Mouse (Mus musculus) intestine, postnatal 0 days (tissue): ENCODE data around the gene Mob1a. TPM values are rescaled to one million over a fixed set of nuclear protein-coding genes. Genes with fewer than 3 reads are reported as not detected.
"Not testable (repeated sequence)": the region's sequence is repeated elsewhere in the genome, so short reads cannot be mapped to it uniquely, and the experiment has no call there.

Experiments used
- ATAC-seq: fragments of 200-750 bp; cut with Nextera tagmentation; 2 replicates; pipeline ENCODE4 v1.8.0; 2017; ENCODE audit warnings: mild to moderate bottlenecking, moderate TSS enrichment, moderate library complexity
- H3K27ac ChIP-seq: fragments of 300-500 bp; sonication (generic); 2 replicates; pipeline ENCODE4 v1.5.1; 2014; ENCODE audit warnings: mild to moderate bottlenecking, low read depth, low read length, moderate library complexity
- H3K27me3 ChIP-seq: fragments of 300-500 bp; sonication (generic); replicated peaks from 2 replicates; pipeline ENCODE4 v1.6.1; 2014; ENCODE audit warnings: low read length, mixed read lengths; ENCODE audit not compliant: control insufficient read depth, insufficient read depth
- H3K36me3 ChIP-seq: fragments of 300-500 bp; sonication (generic); 2 replicates; pipeline ENCODE4 v1.6.1; 2014; ENCODE audit warnings: mild to moderate bottlenecking, moderate library complexity; ENCODE audit not compliant: control insufficient read depth, insufficient read depth
- H3K4me1 ChIP-seq: fragments of 300-500 bp; sonication (generic); replicated peaks from 2 replicates; pipeline ENCODE4 v1.6.1; 2014; ENCODE audit warnings: antibody characterized with exemption, low read length, mixed read lengths; ENCODE audit not compliant: control insufficient read depth, insufficient read depth
- H3K4me2 ChIP-seq: fragments of 300-500 bp; sonication (generic); replicated peaks from 2 replicates; pipeline ENCODE4 v1.6.1; 2014; ENCODE audit warnings: low read depth, mild to moderate bottlenecking, moderate library complexity
- H3K4me3 ChIP-seq: fragments of 300-500 bp; sonication (generic); 2 replicates; pipeline ENCODE4 v1.5.1; 2014; ENCODE audit warnings: low read depth, low read length
- H3K9ac ChIP-seq: fragments of 300-500 bp; sonication (generic); 2 replicates; pipeline ENCODE4 v1.6.1; 2014; ENCODE audit warnings: mild to moderate bottlenecking, low read depth, low read length
- H3K9me3 ChIP-seq: fragments of 300-500 bp; sonication (generic); 2 replicates; pipeline ENCODE4 v1.6.1; 2016; ENCODE audit warnings: mixed run types; ENCODE audit not compliant: control insufficient read depth
- CTCF ChIP-seq: sonication (generic); IDR thresholded peaks from 2 replicates; pipeline ENCODE4 v1.5.1; 2016; ENCODE audit warnings: low read depth, mild to moderate bottlenecking, control low read depth, antibody characterized with exemption, moderate library complexity
- WGBS: fragments of 180-500 bp; shearing (Covaris S2); extraction: QIAGEN DNeasy Blood & Tissue Kit; methylation state at CpG from one replicate; pipeline ENCODE4 v1.1.7; 2014; 5-methylcytosine and 5-hydroxymethylcytosine counted together
- polyA plus RNA-seq: library from polyadenylated mRNA; unstranded; fragments of >200 nt; fragmentation: Nextera tagmentation; extraction: Ambion mirVana; gene quantifications from 2 replicates; pipeline ENCODE4 v1.2.1, GENCODE M21; 2015

The Mob1a gene
- polyA plus RNA-seq, 1 experiment from 2014 or later, result 29.7 TPM

- TF ChIP-seq CTCF, result peak; percentile 43
- WGBS, result 87% methylated on average over 3 of the region's 3 CpGs
- H3K27me3 ChIP-seq, result no peaks in the 10 kb centered on the region
- H3K27ac ChIP-seq, result no peak overlapping the region
- ATAC-seq, result no peak
- no peaks in the 10 kb centered on the region for H3K4me1 ChIP-seq
- no peak overlapping the region for H3K4me3 ChIP-seq
- no peak overlapping the region; the same call in 1 of the 2 replicates for H3K4me2 ChIP-seq
- no peaks in the 10 kb centered on the region for H3K9me3 ChIP-seq
- H3K9ac ChIP-seq, result no peak overlapping the region
- H3K36me3 ChIP-seq, result peaks cover 28% of the 10 kb centered on the region
These were observed 1.9 kb downstream of the Mob1a start for GRCm38 (mm10) chr6:83327591-83328190.

GRCm38 (mm10) chr6:83341387-83341786 is 15.6 kb downstream of the Mob1a start:
- H3K27ac ChIP-seq, result no peak overlapping the region
- no peaks in the 10 kb centered on the region for H3K9me3 ChIP-seq
- no peak overlapping the region for H3K4me2 ChIP-seq
- WGBS, result 70% methylated on average over 3 of the region's 3 CpGs
- no peak overlapping the region for H3K4me3 ChIP-seq
- H3K9ac ChIP-seq, result no peak overlapping the region
- TF ChIP-seq CTCF, result no peak
- ATAC-seq, result no peak
- H3K4me1 ChIP-seq, result no peaks in the 10 kb centered on the region
- H3K27me3 ChIP-seq, result no peaks in the 10 kb centered on the region
- peaks cover 49% of the 10 kb centered on the region for H3K36me3 ChIP-seq

DNA sequence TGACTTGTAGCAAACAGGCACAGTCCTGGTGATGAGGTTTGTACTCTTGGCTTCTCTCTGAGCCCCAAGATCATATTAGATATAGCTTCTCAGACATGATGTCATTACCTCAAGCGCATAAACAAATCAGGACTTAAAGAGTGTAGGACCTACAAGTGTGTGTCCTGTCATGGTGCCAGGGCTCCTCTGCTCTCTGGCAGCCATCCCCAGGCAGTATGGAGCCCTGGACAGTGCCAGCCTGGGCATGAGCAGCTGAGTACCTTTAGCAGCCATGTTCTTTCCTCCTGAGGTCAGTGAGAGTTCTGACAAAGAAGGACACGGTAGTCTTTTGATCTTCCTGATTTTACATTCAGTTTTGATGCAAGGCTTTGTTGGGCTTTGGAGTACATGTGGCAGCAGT is 17.1 kb downstream of the Mob1a start:
- Histone ChIP-seq H3K9me3 (no peaks in the 10 kb centered on the region), H3K4me1 (no peaks in the 10 kb centered on the region), H3K9ac (no peak overlapping the region), H3K27me3 (no peaks in the 10 kb centered on the region), H3K27ac (no peak overlapping the region), H3K4me3 (no peak overlapping the region), H3K36me3 (peaks cover 46% of the 10 kb centered on the region), H3K4me2 (no peak overlapping the region)
- 90% methylated on average over 2 of the region's 2 CpGs for WGBS
- no peak for ATAC-seq
- TF ChIP-seq CTCF, result no peak

- 88% methylated on average over 8 of the region's 8 CpGs for WGBS
- not testable (repeated sequence) for H3K9me3 ChIP-seq, H3K4me2 ChIP-seq, H3K27ac ChIP-seq, H3K4me3 ChIP-seq, H3K9ac ChIP-seq, H3K4me1 ChIP-seq, H3K27me3 ChIP-seq, ATAC-seq
- H3K36me3 ChIP-seq, result peaks cover 30% of the 10 kb centered on the region
These were observed 19.5 kb downstream of the Mob1a start for GRCm38 (mm10) chr6:83345285-83345684.

GRCm38 (mm10) chr6:83347916-83348315 is 22.1 kb downstream of the Mob1a start:
- 82% methylated on average over 3 of the region's 3 CpGs for WGBS
- ATAC-seq, result no peak

GRCm38 (mm10) chr6:83348873-83349272 is 23.1 kb downstream of the Mob1a start, which contains the start of gene Bola3:
Gene Bola3, plus strand, starts transcription at chr6:83349147.
- WGBS, result 32% methylated on average over 6 of the region's 6 CpGs
- Histone ChIP-seq H3K9me3 (no peaks in the 10 kb centered on the region), H3K4me2 (peak within 1 kb of the TSS; percentile 72), H3K27ac (peak within 1 kb of the TSS; percentile 6; the same call in 1 of the 2 replicates), H3K4me1 (peaks cover 4% of the 10 kb centered on the region; the same call in 1 of the 2 replicates), H3K4me3 (peak within 1 kb of the TSS; percentile 66), H3K36me3 (peaks cover 19% of the 10 kb centered on the region; the same call in 1 of the 2 replicates), H3K27me3 (no peaks in the 10 kb centered on the region), H3K9ac (peak within 1 kb of the TSS; percentile 78)
- TF ChIP-seq CTCF, result no peak
- ATAC-seq, result peak; percentile 24

More at GRCm38 (mm10) chr6:83347916-83348315, 22.1 kb downstream of the Mob1a start:
- Histone ChIP-seq H3K9ac (no peak overlapping the region), H3K4me3 (no peak overlapping the region), H3K4me2 (no peak overlapping the region), H3K27ac (no peak overlapping the region), H3K9me3 (no peaks in the 10 kb centered on the region), H3K4me1 (peaks cover 4% of the 10 kb centered on the region; the same call in 1 of the 2 replicates), H3K27me3 (no peaks in the 10 kb centered on the region), H3K36me3 (peaks cover 12% of the 10 kb centered on the region; the same call in 1 of the 2 replicates)
- TF ChIP-seq CTCF, result no peak
